Mouse (Mus musculus) cerebellum, adult 18-20 months (tissue): Measurements from ENCODE around the gene Astn2.

ENCODE experiments used
- DNase-seq, 2 experiments: peaks; one replicate each; pipeline ENCODE4 v3.0.0; 2021

Astn2 gene

DNA sequence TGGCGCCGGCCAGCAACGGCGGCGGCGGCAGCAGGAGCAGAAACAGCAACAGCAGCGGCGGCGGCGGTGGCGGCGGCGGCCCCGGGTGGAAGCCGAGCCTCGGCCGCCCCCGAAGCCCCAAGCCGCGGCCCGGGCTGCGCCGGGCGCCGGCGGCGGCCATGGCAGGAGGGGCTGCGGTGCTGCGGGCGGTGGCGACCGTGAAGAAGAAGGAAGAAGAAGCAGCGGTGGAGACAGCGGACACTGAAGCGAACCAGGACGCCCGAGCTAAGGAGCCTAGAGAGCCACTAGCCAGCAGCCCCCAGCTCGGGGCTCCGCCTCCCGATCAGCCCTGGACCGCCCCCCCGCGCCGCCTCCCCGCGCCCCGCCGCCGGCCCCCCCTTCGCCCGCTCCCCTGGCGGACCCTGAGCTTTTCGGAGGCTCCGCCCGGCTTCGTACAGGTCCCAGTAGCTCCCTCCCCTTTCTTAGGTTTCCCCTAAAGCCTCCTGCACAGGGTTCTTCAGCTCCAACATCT is at the start of gene Astn2:
Gene Astn2 (minus strand): TSS at position 411 of the 511 bp plus-strand sequence.
- peak; percentile 73 to 79 for DNase-seq

DNA sequence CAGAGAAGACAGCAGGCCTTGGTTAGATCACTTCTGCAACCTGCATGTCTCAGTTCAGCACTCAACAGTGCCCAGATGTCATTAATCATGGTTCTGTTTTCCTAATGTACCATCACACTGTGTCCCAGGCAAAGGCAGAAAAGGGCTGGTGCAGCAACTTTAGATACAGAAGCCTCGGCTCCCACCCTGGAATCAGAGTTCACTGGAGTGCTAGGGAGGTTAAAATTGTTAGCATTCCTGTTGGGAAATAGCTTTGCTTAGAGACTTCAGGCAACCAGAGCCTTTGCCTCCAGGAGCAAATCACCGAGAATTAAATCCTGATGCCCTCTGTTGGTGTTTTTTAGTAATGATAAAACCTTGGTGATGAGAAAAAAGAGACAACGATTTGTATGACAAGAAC is 45.7 kb upstream of the Astn2 start:
- no peak for DNase-seq

- no peak for DNase-seq
Measured at GRCm38 (mm10) chr4:66431256-66431655, 26.8 kb upstream of the Astn2 start.

DNA sequence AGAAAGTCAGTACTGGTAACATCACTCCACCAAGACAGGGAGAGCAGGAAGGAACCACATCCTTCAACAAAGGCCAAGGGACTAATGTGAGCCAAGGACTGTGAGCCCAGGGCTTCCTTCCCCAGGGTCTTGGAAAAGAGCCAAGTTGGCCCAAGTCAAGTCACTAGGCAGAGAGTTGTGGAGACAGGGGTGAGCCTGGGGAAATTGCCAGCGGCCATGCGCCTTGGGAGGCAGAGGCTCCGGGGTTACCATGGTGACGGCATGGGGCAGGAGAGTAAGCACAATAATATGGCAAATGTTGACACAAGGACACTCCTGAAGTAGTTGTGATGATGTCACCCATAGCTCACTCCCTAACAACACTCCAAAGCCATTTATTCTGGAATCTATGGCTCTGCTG is 21.4 kb upstream of the Astn2 start:
- DNase-seq = peak; percentile 48

- no peak for DNase-seq
Measured at GRCm38 (mm10) chr4:66414778-66415177, 10.4 kb upstream of the Astn2 start.

- peak; percentile 36 to 41 for DNase-seq
Measured at GRCm38 (mm10) chr4:66405086-66405485, 675 bp upstream of the Astn2 start.

GRCm38 (mm10) chr4:66403708-66404200 is 657 bp downstream of the Astn2 start:
- peak; percentile 67 to 81 for DNase-seq

- DNase-seq = no peak
Measured at GRCm38 (mm10) chr4:66403116-66403707, 1.2 kb downstream of the Astn2 start.

GRCm38 (mm10) chr4:66402611-66403010 is 1.8 kb downstream of the Astn2 start:
- DNase-seq = peak; percentile 84 to 87

GRCm38 (mm10) chr4:66401186-66401681 is 3.2 kb downstream of the Astn2 start:
- DNase-seq = peak; percentile 84 to 86

DNA sequence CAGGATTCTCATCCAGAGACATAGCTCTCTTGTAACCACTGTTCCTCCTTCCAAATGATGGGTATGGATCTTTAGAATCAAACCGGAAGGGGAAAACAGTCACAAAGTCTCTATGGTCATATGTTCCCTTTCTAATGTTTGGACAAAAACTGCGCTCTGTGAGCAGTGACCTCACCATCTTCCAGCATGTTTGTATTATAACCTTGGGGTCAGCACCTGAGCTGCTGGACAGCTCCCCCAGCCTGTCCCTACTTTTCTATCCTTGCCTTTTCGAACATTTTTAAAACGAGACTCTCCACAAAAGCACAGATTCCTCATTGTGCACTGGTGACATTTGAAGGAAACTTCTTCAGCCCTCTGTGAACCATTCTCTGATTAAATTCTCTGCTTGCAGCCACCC is 5.3 kb downstream of the Astn2 start:
- DNase-seq = no peak

GRCm38 (mm10) chr4:66397216-66397615 is 7.2 kb downstream of the Astn2 start:
- DNase-seq = peak in 1 of 2 experiments; percentile 28

DNA sequence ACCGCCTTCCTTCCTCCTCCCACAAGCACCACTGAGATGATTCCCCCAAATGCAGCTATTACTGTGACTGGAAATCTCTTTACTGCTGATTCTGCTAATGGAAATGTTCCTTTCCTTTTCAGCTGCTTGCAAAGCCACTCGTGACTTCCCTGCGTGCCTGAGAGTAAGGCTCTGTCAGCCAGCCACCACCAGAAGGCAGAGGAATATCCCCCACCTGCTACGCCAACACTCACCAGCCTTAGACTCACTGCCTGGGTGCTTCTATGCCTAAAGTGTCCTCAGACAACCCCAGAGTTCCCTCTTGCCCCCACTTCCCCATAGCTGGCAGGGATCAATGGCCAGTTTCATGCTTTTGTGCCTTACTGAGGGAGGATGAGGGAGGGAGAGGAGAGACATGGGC is 11.1 kb downstream of the Astn2 start:
- DNase-seq = peak in 1 of 2 experiments; percentile 26

DNA sequence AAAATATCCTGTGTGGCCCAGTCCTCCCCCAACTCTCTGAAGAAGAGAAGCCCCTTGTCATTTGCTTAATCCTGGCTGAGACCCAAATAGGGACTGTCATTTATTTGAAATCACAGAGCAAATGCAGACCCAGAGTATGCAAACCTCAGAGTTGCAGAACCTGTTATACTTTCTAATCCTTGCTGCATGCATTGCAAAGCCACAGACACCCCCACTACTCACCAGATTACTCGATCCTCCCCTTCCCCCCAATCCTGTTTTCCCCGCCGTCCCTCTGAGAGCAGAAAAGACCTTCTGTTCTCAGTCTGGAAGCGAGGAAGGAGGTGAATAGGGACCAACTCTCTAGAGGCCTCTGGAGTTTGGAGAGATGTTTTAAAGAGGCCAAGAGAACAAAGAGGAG is 13.9 kb downstream of the Astn2 start:
- DNase-seq = no peak

DNA sequence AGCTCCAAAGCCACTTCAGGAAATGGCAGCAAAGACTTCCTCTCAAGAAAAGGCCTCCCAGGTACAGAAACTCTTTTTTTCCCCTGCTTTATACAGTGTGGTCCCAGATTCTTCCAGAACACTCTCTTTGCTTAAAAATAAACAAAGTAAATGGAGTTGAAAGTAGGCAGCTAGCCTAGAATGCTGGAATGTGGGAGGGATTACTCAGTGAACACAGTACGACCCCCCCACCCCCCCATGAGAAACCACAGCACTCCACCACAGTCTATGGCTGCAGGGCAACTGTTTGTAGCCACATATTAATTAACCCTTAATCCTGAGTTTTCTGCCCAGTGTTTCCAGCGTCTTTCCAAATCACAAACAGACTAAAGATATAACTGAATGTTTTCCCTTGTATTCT is 25.8 kb downstream of the Astn2 start:
- no peak for DNase-seq

GRCm38 (mm10) chr4:66370557-66371071 is 33.8 kb downstream of the Astn2 start:
- DNase-seq = peak; percentile 43 to 49

DNA sequence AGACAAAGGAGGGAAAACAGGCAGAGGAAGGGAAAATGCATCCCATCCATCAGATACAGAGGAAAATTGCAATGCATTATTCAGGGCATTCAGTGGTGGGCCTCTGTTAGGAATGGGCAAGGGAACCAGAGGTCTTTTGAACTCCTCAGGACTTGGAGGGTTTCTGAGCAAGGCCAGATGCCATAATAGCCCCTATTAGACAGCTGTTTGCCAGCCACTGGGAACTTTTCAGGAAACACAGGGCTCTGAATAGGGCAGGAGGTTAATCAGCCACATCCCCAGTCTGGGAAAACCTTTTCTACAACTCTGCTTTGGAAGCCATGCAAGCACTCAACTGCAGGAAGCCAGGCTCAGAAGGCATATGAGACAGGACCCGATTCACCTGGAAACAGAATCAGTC is 38.9 kb downstream of the Astn2 start:
- DNase-seq = no peak

- no peak for DNase-seq
Measured at GRCm38 (mm10) chr4:66344632-66345031, 59.8 kb downstream of the Astn2 start.

DNA sequence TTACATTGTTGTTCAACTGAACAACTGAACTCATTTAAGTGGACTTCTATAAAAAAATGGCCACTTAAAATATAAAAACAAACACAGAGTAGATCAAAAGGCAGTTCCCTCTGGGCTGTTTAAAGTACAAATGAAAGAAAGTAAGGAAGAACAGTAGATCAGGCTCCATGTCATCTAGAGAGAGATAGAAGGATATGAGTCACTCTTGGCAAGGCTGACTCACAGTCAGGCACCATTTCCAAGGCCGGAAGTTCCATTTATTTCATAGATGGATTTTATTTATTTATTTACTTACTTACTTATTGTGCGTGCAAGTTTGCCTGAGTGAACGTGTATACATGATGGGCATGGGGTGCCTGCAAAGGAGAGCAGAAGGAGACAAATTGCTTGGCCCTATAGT is 67.0 kb downstream of the Astn2 start:
- no peak for DNase-seq

DNA sequence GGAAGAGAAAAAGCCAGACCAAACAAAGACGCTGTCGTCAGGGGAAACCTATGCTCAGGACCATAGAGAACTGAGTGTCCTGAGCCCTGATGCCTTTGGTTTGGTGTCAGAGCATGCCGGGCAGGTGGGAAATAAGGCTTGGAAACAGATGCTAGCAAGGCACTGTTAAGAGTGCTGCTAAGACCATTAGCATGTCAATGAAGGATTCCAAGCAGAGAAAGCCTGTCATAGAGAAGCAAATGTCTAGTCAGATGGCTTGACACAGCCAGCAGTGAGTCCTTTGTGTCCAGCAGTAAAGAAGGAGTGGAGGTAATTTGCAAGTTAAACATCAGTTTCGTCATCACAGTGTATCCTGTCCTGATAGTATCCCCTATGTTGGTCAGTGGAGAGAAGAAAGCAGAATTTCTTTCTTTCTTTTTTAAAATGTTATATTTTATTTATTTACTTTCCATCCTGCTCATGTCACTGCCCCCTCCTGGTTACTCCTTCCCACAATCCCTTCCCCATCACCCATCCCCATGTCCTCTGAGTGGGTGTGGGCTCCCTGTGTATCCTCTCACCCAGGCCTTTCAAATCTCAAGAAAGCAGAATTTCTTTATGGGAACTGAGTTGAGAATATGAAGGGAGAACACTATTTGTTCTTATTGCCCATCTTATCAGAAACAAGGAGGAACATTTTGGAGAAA is 73.7 kb downstream of the Astn2 start:
- no peak for DNase-seq

GRCm38 (mm10) chr4:66321051-66321450 is 83.4 kb downstream of the Astn2 start:
- peak in 1 of 2 experiments; percentile 32 for DNase-seq

DNA sequence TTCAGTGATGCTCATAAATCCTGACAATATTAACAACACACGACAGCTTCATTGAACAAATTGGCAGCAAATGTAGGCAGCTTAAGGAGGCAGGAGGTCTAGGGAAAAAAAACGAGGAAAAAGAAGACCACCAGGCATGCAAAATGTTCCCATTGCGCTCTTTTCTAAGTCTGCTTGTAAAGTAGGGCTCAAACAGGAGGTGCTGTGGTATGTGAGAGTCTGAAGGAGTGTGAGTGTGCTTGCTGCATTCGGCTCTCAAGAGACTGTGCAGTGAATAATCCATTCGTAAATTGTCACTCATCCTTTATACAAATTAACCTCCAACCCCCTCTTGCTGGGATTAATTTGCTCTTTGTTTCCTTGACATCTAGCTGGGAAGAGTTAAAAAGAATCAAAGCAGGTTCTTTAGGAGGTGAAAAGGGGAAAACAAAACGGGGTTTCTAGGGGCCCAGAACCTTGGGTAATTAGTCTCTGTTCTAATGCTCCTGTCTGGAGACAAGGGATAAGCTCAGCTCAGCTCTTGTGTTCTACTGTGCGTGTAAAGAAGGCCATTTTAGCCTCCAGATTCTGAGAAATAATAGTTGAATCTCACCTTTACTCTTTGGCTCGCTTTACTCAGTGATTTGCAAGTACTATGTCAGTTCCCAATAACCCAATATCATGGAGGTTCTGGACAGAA is 89.5 kb downstream of the Astn2 start:
- no peak for DNase-seq

DNA sequence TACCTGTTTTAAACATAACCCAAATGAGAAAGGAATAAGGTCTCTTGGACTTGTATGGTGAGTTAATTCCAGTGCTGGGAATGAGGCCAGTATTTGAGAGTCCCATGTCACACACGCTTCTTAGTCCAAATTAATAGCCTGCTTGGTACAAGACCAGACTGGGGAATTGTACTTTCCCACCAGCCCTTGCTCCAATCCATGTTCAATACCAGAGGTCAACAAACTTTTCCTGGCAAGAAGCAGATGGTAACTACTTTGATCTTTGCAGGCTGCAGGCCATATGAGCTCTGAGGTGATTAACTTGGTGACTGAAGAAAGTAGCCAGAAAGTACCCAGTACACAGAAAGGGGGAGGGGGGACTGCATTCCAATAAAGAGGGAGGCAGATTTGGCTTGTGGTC is 91.7 kb downstream of the Astn2 start:
- DNase-seq = peak in 1 of 2 experiments; percentile 23
